Mouse (Mus musculus) intestine, postnatal 0 days (tissue): ENCODE results near the gene Tmem258. TPM values are rescaled to one million over a fixed set of nuclear protein-coding genes. Genes with fewer than 3 reads are reported as not detected.

Experiments
- ATAC-seq: fragments of 200-750 bp; cut with Nextera tagmentation; 2 replicates; pipeline ENCODE4 v1.8.0; 2017; ENCODE audit warnings: mild to moderate bottlenecking, moderate TSS enrichment, moderate library complexity
- H3K27ac ChIP-seq: fragments of 300-500 bp; sonication (generic); 2 replicates; pipeline ENCODE4 v1.5.1; 2014; ENCODE audit warnings: mild to moderate bottlenecking, low read depth, low read length, moderate library complexity
- H3K27me3 ChIP-seq: fragments of 300-500 bp; sonication (generic); replicated peaks from 2 replicates; pipeline ENCODE4 v1.6.1; 2014; ENCODE audit warnings: low read length, mixed read lengths; ENCODE audit not compliant: control insufficient read depth, insufficient read depth
- H3K36me3 ChIP-seq: fragments of 300-500 bp; sonication (generic); 2 replicates; pipeline ENCODE4 v1.6.1; 2014; ENCODE audit warnings: mild to moderate bottlenecking, moderate library complexity; ENCODE audit not compliant: control insufficient read depth, insufficient read depth
- H3K4me1 ChIP-seq: fragments of 300-500 bp; sonication (generic); replicated peaks from 2 replicates; pipeline ENCODE4 v1.6.1; 2014; ENCODE audit warnings: antibody characterized with exemption, low read length, mixed read lengths; ENCODE audit not compliant: control insufficient read depth, insufficient read depth
- H3K4me2 ChIP-seq: fragments of 300-500 bp; sonication (generic); replicated peaks from 2 replicates; pipeline ENCODE4 v1.6.1; 2014; ENCODE audit warnings: low read depth, mild to moderate bottlenecking, moderate library complexity
- H3K4me3 ChIP-seq: fragments of 300-500 bp; sonication (generic); 2 replicates; pipeline ENCODE4 v1.5.1; 2014; ENCODE audit warnings: low read depth, low read length
- H3K9ac ChIP-seq: fragments of 300-500 bp; sonication (generic); 2 replicates; pipeline ENCODE4 v1.6.1; 2014; ENCODE audit warnings: mild to moderate bottlenecking, low read depth, low read length
- H3K9me3 ChIP-seq: fragments of 300-500 bp; sonication (generic); 2 replicates; pipeline ENCODE4 v1.6.1; 2016; ENCODE audit warnings: mixed run types; ENCODE audit not compliant: control insufficient read depth
- CTCF ChIP-seq: sonication (generic); IDR thresholded peaks from 2 replicates; pipeline ENCODE4 v1.5.1; 2016; ENCODE audit warnings: low read depth, mild to moderate bottlenecking, control low read depth, antibody characterized with exemption, moderate library complexity
- WGBS: fragments of 180-500 bp; shearing (Covaris S2); extraction: QIAGEN DNeasy Blood & Tissue Kit; methylation state at CpG from one replicate; pipeline ENCODE4 v1.1.7; 2014; 5-methylcytosine and 5-hydroxymethylcytosine counted together
- polyA plus RNA-seq: library from polyadenylated mRNA; unstranded; fragments of >200 nt; fragmentation: Nextera tagmentation; extraction: Ambion mirVana; gene quantifications from 2 replicates; pipeline ENCODE4 v1.2.1, GENCODE M21; 2015

Tmem258 gene
- polyA plus RNA-seq, 1 experiment from 2014 or later: 369 TPM

DNA sequence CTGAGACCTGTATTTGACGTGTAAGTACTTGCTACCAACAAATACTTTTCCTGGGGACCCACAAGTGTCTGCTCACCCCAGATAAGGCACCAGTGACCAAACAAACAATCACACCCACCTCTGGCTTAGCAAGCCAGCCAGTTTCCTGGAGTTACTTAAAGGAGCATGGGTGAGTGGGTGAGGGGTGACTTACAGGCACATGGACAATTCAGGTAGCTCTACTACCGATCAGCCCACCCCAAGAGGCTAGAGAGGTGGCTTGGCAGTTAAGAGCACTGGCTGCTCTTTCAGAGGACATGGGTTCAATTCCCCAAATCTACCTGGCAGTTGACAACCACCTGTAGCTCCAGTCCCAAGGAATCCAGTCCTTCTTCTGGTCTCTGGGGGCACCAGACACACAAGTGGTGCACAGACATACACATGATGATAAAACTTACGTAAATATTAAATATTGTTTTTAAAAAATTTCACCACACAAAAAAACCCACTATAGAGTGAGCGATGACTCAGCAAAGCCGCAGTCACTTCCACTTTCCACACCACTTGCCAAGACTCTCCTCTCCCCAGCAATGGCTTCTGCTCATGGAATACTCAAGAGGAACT, 30.6 kb upstream of the Tmem258 start:
- Histone ChIP-seq H3K27me3 (no peaks in the 10 kb centered on the region), H3K4me2 (no peak overlapping the region), H3K9ac (no peak overlapping the region), H3K4me1 (no peaks in the 10 kb centered on the region), H3K27ac (no peak overlapping the region), H3K9me3 (no peaks in the 10 kb centered on the region), H3K4me3 (no peak overlapping the region), H3K36me3 (no peaks in the 10 kb centered on the region)
- TF ChIP-seq CTCF: no peak
- ATAC-seq: no peak
- WGBS: 69% methylated on average over 5 of the region's 5 CpGs

DNA sequence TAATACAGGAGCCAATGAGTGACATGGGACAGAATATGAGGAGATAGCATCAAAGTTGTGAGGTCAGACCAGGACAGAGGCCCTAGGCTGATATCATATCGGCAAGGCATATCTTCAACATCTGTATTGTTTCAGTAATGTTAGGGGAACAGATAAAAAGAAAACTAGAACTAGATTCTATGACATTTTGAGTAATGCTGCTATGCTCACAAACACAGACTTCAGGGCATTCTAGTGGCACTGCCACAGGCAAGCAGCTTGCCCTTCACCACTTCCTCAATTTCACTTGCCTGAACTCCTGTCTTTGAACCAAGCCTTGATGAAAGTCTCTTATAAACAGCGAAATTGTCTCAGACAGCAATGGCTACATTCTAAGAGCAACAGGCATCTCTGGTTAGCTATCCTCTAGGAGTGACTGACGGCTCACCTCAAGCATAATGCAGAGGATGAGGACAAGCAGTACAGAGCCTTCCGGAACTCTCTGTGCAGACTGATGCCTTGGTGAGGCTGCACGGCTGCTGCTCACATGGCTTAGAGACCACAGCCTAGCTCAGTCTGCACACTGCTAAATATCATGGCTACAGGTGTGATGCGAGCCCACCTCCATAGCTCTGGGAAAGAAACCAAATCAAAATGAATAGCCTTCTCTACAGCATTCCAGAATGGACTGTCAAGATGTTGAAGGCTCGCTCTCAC, 29.8 kb upstream of the Tmem258 start:
- H3K27me3 ChIP-seq: no peaks in the 10 kb centered on the region
- no peak overlapping the region for H3K4me3 ChIP-seq
- no peak for ATAC-seq
- 89% methylated on average over 7 of the region's 7 CpGs for WGBS
- no peaks in the 10 kb centered on the region for H3K36me3 ChIP-seq
- H3K4me2 ChIP-seq: no peak overlapping the region
- H3K9me3 ChIP-seq: no peaks in the 10 kb centered on the region
- no peaks in the 10 kb centered on the region for H3K4me1 ChIP-seq
- TF ChIP-seq CTCF: no peak
- H3K9ac ChIP-seq: no peak overlapping the region
- H3K27ac ChIP-seq: no peak overlapping the region

DNA sequence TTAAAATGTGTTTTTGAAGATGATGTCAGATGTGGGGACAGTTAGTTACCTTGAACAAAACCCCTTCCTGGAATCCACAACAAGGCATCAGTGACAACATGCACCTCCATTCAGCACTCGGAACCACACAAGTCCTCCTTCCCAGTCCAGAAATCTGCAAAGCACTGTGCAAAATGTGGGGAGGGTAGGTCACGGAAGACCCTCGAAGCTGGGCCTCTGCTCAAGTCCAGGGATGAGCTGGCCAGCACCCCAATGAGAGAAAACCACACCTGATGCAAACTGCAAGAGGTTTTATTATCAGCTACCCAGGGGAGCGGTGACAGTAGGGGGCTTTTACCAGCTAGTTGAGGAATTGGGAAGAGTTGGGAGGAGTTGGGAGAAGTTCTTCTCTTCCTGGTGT, 28.9 kb upstream of the Tmem258 start:
- no peak for ATAC-seq
- Histone ChIP-seq H3K9ac (no peak overlapping the region), H3K36me3 (no peaks in the 10 kb centered on the region), H3K4me3 (no peak overlapping the region), H3K27ac (no peak overlapping the region), H3K4me2 (no peak overlapping the region), H3K9me3 (no peaks in the 10 kb centered on the region), H3K4me1 (no peaks in the 10 kb centered on the region), H3K27me3 (no peaks in the 10 kb centered on the region)
- TF ChIP-seq CTCF: no peak
- 76% methylated on average over 4 of the region's 4 CpGs for WGBS

DNA sequence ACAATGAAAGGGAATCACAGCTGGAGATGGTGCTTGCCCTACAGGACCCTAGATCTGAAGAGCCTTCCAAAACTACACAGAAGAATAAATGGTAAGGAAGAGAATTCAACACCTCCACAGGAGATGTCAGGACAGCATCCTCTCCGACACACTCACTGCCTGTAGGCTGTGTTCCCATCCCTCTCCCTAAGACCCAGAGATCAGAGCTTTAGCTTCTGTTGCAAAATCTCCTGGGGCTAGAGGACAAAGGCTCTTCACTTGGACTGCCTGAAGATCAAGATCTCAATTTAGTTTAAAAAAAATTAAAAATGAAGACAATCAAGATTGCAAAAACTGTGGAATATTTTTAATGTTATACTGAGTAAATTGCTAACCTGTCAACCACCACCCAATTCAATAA, 27.3 kb upstream of the Tmem258 start:
- Histone ChIP-seq H3K27me3 (no peaks in the 10 kb centered on the region), H3K4me1 (no peaks in the 10 kb centered on the region), H3K36me3 (no peaks in the 10 kb centered on the region), H3K9ac (no peak overlapping the region), H3K9me3 (no peaks in the 10 kb centered on the region), H3K4me3 (no peak overlapping the region), H3K27ac (no peak overlapping the region), H3K4me2 (no peak overlapping the region)
- WGBS: 91% methylated on average over 1 of the region's 1 CpGs
- ATAC-seq: no peak
- no peak for TF ChIP-seq CTCF

DNA sequence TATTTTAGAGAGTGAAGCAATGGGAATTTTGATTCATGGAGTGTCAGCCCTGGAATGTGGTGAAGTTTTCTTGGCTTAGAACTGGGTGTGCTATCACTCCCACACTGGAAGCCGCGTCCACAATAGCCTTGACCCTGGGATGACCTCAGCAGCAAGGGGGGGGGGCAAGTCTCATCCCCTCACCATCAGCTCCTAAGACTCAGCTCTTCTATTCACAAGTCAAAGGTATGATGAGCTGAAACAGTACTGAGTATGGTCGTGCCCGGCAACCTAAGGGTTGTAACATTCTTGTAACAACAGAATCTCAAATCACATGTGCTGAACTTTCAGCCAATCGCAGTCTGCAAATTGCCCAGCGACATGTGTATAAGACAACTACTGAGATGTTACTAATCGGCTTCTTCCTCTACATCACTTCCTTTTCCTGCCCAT, 26.9 kb upstream of the Tmem258 start:
- H3K4me3 ChIP-seq: no peak overlapping the region
- H3K4me2 ChIP-seq: no peak overlapping the region
- H3K27ac ChIP-seq: no peak overlapping the region
- no peaks in the 10 kb centered on the region for H3K36me3 ChIP-seq
- H3K9me3 ChIP-seq: no peaks in the 10 kb centered on the region
- H3K4me1 ChIP-seq: no peaks in the 10 kb centered on the region
- TF ChIP-seq CTCF: no peak
- H3K9ac ChIP-seq: no peak overlapping the region
- WGBS: 45% methylated on average over 7 of the region's 7 CpGs
- no peak for ATAC-seq
- no peaks in the 10 kb centered on the region for H3K27me3 ChIP-seq

DNA sequence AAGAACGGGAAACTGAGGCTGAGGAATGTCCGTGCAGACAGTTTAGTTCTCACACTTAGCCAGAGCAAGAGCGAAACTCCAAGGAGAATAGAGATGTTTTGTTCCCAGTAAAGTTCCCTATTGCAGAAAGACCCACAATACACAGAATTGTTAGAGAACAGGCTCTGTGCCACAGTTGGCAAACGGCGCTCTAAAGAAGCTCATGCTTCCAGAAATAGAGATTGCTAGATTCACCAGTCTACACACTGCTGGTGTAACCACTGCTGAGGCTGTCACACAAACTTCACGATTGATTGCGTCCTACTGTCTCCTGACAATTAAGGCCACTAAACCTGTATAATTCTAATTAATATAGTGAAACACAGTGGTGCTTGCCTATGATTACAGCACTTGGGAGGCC, 22.6 kb upstream of the Tmem258 start:
- no peaks in the 10 kb centered on the region; the same call in 1 of the 2 replicates for H3K4me1 ChIP-seq
- WGBS: 92% methylated on average over 7 of the region's 7 CpGs
- H3K36me3 ChIP-seq: 0 out of 2 replicates have a peak, but pooled peaks cover 4% of the 10 kb centered on the region
- no peak for TF ChIP-seq CTCF
- H3K4me2 ChIP-seq: no peak overlapping the region
- H3K9ac ChIP-seq: no peak overlapping the region
- H3K27ac ChIP-seq: no peak overlapping the region
- no peak overlapping the region for H3K4me3 ChIP-seq
- H3K9me3 ChIP-seq: no peaks in the 10 kb centered on the region
- no peak for ATAC-seq
- H3K27me3 ChIP-seq: no peaks in the 10 kb centered on the region
